Mouse (Mus musculus) C2C12 (cell line): ENCODE data around the gene Erbb4. TPM values are rescaled to one million over a fixed set of nuclear protein-coding genes. Genes with fewer than 3 reads are reported as not detected.

Experiments used
- H3K27me3 ChIP-seq: one replicate; pipeline ENCODE4 v1.6.1; 2011; ENCODE audit not compliant: control insufficient read depth, insufficient read depth, insufficient read length
- H3K36me3 ChIP-seq: one replicate; pipeline ENCODE4 v1.6.1; 2011; ENCODE audit not compliant: control insufficient read depth, insufficient read depth
- H3K4me3 ChIP-seq: one replicate; pipeline ENCODE4 v1.5.1; 2011; ENCODE audit warnings: mild to moderate bottlenecking, control low read depth; ENCODE audit not compliant: poor library complexity, insufficient read depth, severe bottlenecking
- H3K79me2 ChIP-seq: one replicate; pipeline ENCODE4 v1.6.1; 2011; ENCODE audit not compliant: control insufficient read depth, insufficient read depth
- H3K79me3 ChIP-seq: one replicate; pipeline ENCODE4 v1.6.1; 2011; ENCODE audit warnings: low read depth, control low read depth
- H3ac ChIP-seq: one replicate; pipeline ENCODE3; 2011; ENCODE audit warnings: low read depth; ENCODE audit not compliant: control insufficient read depth, insufficient read length
- CEBPB ChIP-seq: IDR thresholded peaks from one replicate; pipeline ENCODE4 v1.6.1; 2011; ENCODE audit warnings: low read depth, mild to moderate bottlenecking, control low read depth, moderate library complexity
- CTCF ChIP-seq: IDR thresholded peaks from one replicate; pipeline ENCODE4 v1.5.1; 2011; ENCODE audit not compliant: control insufficient read depth, insufficient read depth, insufficient read length
- FOSL1 ChIP-seq: IDR thresholded peaks from one replicate; pipeline ENCODE4 v1.8.0; 2011; ENCODE audit warnings: mild to moderate bottlenecking, low read length; ENCODE audit not compliant: poor library complexity, insufficient read depth, severe bottlenecking
- MAX ChIP-seq: IDR thresholded peaks from one replicate; pipeline ENCODE4 v1.6.1; 2011; ENCODE audit warnings: mild to moderate bottlenecking, control low read depth
- MYOD1 ChIP-seq: IDR thresholded peaks from one replicate; pipeline ENCODE4 v1.6.1; 2011; ENCODE audit warnings: low read depth; ENCODE audit not compliant: control insufficient read depth, insufficient read length
- MYOG ChIP-seq: IDR thresholded peaks from one replicate; pipeline ENCODE4 v1.6.1; 2011; ENCODE audit not compliant: control insufficient read depth, insufficient read length; ENCODE audit errors: extremely low read depth
- USF1 ChIP-seq: IDR thresholded peaks from one replicate; pipeline ENCODE4 v1.6.1; 2011; ENCODE audit warnings: low read depth, mild to moderate bottlenecking, control low read depth, moderate library complexity
- polyA plus RNA-seq: library from polyadenylated mRNA; unstranded; fragments of >200 nt; fragmentation: generic; extraction: Trizol; gene quantifications from one replicate; pipeline ENCODE4 v1.2.1, GENCODE M21; 2012; ENCODE audit warnings: missing spikeins

Erbb4 gene
- polyA plus RNA-seq, 1 experiment: not detected

- TF ChIP-seq CTCF: no peak
- no peak for TF ChIP-seq MYOD1
- no peak for TF ChIP-seq MAX
- TF ChIP-seq MYOG: no peak
- no peak for TF ChIP-seq CEBPB
- TF ChIP-seq USF1: no peak
- TF ChIP-seq FOSL1: no peak
- Histone ChIP-seq H3K27me3 (no peaks in the 10 kb centered on the region), H3ac (no peak overlapping the region), H3K36me3 (no peaks in the 10 kb centered on the region), H3K79me3 (no peaks in the 10 kb centered on the region), H3K79me2 (no peaks in the 10 kb centered on the region), H3K4me3 (no peak overlapping the region)
Measured at GRCm38 (mm10) chr1:69124147-69124848, 16.4 kb upstream of the Erbb4 start.

GRCm38 (mm10) chr1:69118249-69118938, 10.5 kb upstream of the Erbb4 start:
- H3K79me2 ChIP-seq: no peaks in the 10 kb centered on the region
- H3K36me3 ChIP-seq: no peaks in the 10 kb centered on the region
- H3K79me3 ChIP-seq: no peaks in the 10 kb centered on the region
- no peak for TF ChIP-seq CEBPB
- no peak for TF ChIP-seq FOSL1
- no peak for TF ChIP-seq MAX
- no peak for TF ChIP-seq USF1
- no peak for TF ChIP-seq MYOD1
- TF ChIP-seq MYOG: no peak
- TF ChIP-seq CTCF: no peak
- H3K27me3 ChIP-seq: no peaks in the 10 kb centered on the region
- H3ac ChIP-seq: no peak overlapping the region
- no peak overlapping the region for H3K4me3 ChIP-seq

- H3K36me3 ChIP-seq: no peaks in the 10 kb centered on the region
- TF ChIP-seq CEBPB (no peak), MYOD1 (no peak), USF1 (no peak), MYOG (no peak), MAX (no peak), CTCF (no peak), FOSL1 (no peak)
- no peak overlapping the region for H3K4me3 ChIP-seq
- H3K79me2 ChIP-seq: no peaks in the 10 kb centered on the region
- H3K27me3 ChIP-seq: peaks cover 22% of the 10 kb centered on the region
- H3ac ChIP-seq: no peak overlapping the region
- no peaks in the 10 kb centered on the region for H3K79me3 ChIP-seq
Measured at GRCm38 (mm10) chr1:69108159-69108925, 483 bp upstream of the Erbb4 start.

GRCm38 (mm10) chr1:69106937-69107461, 860 bp downstream of the Erbb4 start:
- H3K36me3 ChIP-seq: no peaks in the 10 kb centered on the region
- H3ac ChIP-seq: no peak overlapping the region
- H3K79me3 ChIP-seq: no peaks in the 10 kb centered on the region
- no peak for TF ChIP-seq CTCF
- no peak for TF ChIP-seq CEBPB
- TF ChIP-seq MYOD1: no peak
- TF ChIP-seq USF1: no peak
- H3K79me2 ChIP-seq: no peaks in the 10 kb centered on the region
- no peak overlapping the region for H3K4me3 ChIP-seq
- peaks cover 22% of the 10 kb centered on the region for H3K27me3 ChIP-seq

GRCm38 (mm10) chr1:69106322-69106761, 1.5 kb downstream of the Erbb4 start:
- Histone ChIP-seq H3K27me3 (peaks cover 22% of the 10 kb centered on the region), H3K79me3 (no peaks in the 10 kb centered on the region), H3K36me3 (no peaks in the 10 kb centered on the region), H3K4me3 (no peak overlapping the region), H3ac (no peak overlapping the region), H3K79me2 (no peaks in the 10 kb centered on the region)
- TF ChIP-seq MAX: no peak
- TF ChIP-seq CTCF: no peak
- no peak for TF ChIP-seq FOSL1
- no peak for TF ChIP-seq USF1
- TF ChIP-seq MYOG: no peak
- no peak for TF ChIP-seq MYOD1
- TF ChIP-seq CEBPB: no peak
